Mouse (Mus musculus) ES-E14 (cell line): Measurements from ENCODE around the gene Gng10. TPM values are rescaled to one million over a fixed set of nuclear protein-coding genes. Genes with fewer than 3 reads are reported as not detected.

Source experiments
- DNase-seq: peaks from one replicate; pipeline ENCODE4 v3.0.0-alpha.2; 2013; ENCODE audit warnings: low read depth, low spot score
- H3K27ac ChIP-seq: 2 replicates; pipeline ENCODE4 v1.5.1; 2012; ENCODE audit warnings: low read depth, mild to moderate bottlenecking, low read length, moderate library complexity, mixed read lengths; ENCODE audit not compliant: poor library complexity, insufficient read depth, severe bottlenecking
- H3K36me3 ChIP-seq: 2 replicates; pipeline ENCODE4 v1.6.1; 2012; ENCODE audit warnings: mild to moderate bottlenecking, low read length, moderate library complexity, mixed read lengths; ENCODE audit not compliant: control insufficient read depth, poor library complexity, insufficient read depth, severe bottlenecking
- H3K4me1 ChIP-seq, 2 experiments: fragments of 150-350 bp in 1 of 2; sonication (generic) in 1 of 2; 2 replicates each; pipeline ENCODE4 v1.6.1; 2012; ENCODE audit warnings: low read length in 2 of 2, mild to moderate bottlenecking in 1 of 2, mixed read lengths in 1 of 2; ENCODE audit not compliant: control insufficient read depth in 2 of 2, insufficient read depth in 2 of 2, poor library complexity in 1 of 2
- H3K4me3 ChIP-seq, 2 experiments: fragments of 150-350 bp in 1 of 2; sonication (generic) in 1 of 2; 2 replicates each; pipeline ENCODE4 v1.5.1; 2012; ENCODE audit warnings: low read length in 2 of 2, low read depth in 1 of 2, mild to moderate bottlenecking in 1 of 2, mixed read lengths in 1 of 2; ENCODE audit not compliant: insufficient read depth in 1 of 2, poor library complexity in 1 of 2, severe bottlenecking in 1 of 2
- H3K9ac ChIP-seq: 2 replicates; pipeline ENCODE4 v1.6.1; 2012; ENCODE audit warnings: low read depth, mild to moderate bottlenecking, low read length, mixed read lengths; ENCODE audit not compliant: poor library complexity, insufficient read depth, severe bottlenecking
- H3K9me3 ChIP-seq: fragments of 150-350 bp; sonication (generic); 2 replicates; pipeline ENCODE4 v1.6.1; 2012; ENCODE audit warnings: low read depth, mild to moderate bottlenecking, low read length; ENCODE audit not compliant: control insufficient read depth, insufficient read depth
- CHD2 ChIP-seq: IDR thresholded peaks from 2 replicates; pipeline ENCODE4 v1.6.1; 2014; ENCODE audit warnings: mild to moderate bottlenecking, low read depth, low read length, inconsistent platforms
- HCFC1 ChIP-seq: IDR thresholded peaks from 2 replicates; pipeline ENCODE4 v1.6.1; 2012; ENCODE audit warnings: low read length, inconsistent platforms, borderline replicate concordance; ENCODE audit not compliant: insufficient read depth
- MAFK ChIP-seq: IDR thresholded peaks from 2 replicates; pipeline ENCODE4 v1.6.1; 2014; ENCODE audit warnings: mild to moderate bottlenecking, low read depth, low read length, inconsistent platforms; ENCODE audit not compliant: insufficient read depth
- ZC3H11A ChIP-seq: IDR thresholded peaks from 2 replicates; pipeline ENCODE4 v1.6.1; 2012; ENCODE audit warnings: low read depth, mild to moderate bottlenecking, inconsistent platforms, low read length, borderline replicate concordance
- ZNF384 ChIP-seq: IDR thresholded peaks from 2 replicates; pipeline ENCODE4 v1.6.1; 2012; ENCODE audit warnings: low read depth, low read length, inconsistent platforms
- in situ Hi-C, 2 experiments: fragments of 600-800 bp; cut with MboI; formaldehyde crosslinking; loops; one replicate each; pipeline ENCODE4 v1.15.1; 2025; ENCODE audit warnings: low sequenced_read_pairs in 2 of 2, inconsistent platforms in 1 of 2; ENCODE audit not compliant: unreplicated experiment in 2 of 2
- total RNA-seq: library from RNA; depleted of rRNA; stranded (reverse); fragments of 300-350 nt; gene quantifications from 2 replicates; pipeline ENCODE4 v1.2.3, GENCODE M21; 2012

Gng10 gene
- total RNA-seq, 1 experiment = 25.3 TPM

DNA sequence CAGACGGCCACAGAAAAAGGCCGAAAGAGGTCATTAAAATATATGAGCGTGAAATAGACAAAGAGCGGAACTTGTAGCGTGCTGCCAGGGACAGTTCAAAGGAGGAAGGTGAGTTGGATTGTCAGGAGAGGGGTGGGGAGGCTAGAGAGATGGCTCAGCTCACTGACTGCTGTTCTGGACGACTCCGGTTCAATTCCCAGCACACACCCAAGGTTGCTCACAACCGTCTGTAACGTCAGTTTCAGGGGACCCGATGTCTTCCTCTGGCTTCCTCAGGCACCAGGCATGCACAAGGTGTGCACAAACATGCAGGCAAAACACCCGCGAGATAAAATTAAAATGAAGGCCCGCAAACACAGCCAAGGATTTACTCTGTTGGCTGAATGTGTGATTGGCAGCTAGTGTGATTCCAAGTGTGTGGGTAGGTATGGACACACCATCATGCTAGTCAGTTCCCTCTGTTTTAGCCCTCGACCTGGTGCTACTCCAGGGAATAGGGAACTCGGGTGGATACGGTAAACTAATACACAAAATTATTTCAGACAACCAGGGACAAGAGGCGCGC, 980 bp downstream of the Gng10 start:
- Histone ChIP-seq H3K4me1 (peaks cover 3 to 5% of the 10 kb centered on the region in 2 experiments; a peak in 2 of 4 replicates), H3K36me3 (no peaks in the 10 kb centered on the region), H3K4me3 (peak overlapping the region; percentile 67 to 70), H3K9me3 (no peaks in the 10 kb centered on the region), H3K9ac (no peak overlapping the region), H3K27ac (no peak overlapping the region)
- in situ Hi-C loops = no loop called here
- no peak for DNase-seq
- TF ChIP-seq MAFK = no peak
- no peak for TF ChIP-seq ZNF384
- no peak for TF ChIP-seq HCFC1
- no peak for TF ChIP-seq ZC3H11A
- TF ChIP-seq CHD2 = no peak

DNA sequence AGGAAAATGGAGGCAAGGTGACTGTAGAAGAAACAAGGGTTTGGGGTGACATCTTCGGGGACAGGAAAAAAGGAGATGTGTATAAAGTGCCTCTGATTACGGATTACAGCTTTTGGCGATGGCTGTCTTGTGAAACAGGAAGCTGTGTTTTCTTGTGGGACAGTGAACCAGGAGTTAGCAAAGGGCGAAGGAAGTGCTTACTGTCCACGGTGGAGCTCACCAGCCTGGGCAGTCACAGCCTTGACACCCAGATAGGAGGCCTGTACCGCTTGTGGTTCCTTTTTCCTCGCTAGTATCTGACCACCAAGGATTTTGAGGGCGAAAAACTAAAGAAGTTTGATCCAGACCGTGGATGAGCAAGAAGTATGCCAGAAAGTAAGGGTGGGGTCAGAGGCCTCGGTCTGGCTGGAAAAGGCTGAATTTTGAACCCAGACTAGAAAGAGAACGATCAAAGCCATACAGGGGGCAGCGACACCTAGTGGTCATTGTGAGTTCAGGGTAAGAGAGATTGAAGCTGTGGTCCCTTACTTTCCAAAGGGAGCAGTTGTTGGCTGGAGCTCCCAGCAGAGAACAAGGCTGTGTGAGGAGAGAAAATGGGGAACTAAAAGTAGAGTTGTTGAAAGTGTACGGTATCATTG, 1.7 kb downstream of the Gng10 start:
- Histone ChIP-seq H3K9ac (no peak overlapping the region), H3K9me3 (no peaks in the 10 kb centered on the region), H3K27ac (no peak overlapping the region), H3K4me1 (peaks cover 3 to 5% of the 10 kb centered on the region in 2 experiments; a peak in 2 of 4 replicates), H3K4me3 (no peak overlapping the region), H3K36me3 (no peaks in the 10 kb centered on the region)
- TF ChIP-seq MAFK = no peak
- TF ChIP-seq ZNF384 = no peak
- TF ChIP-seq ZC3H11A = no peak
- no peak for TF ChIP-seq CHD2
- TF ChIP-seq HCFC1 = no peak
- in situ Hi-C loops = no loop called here
- peak; percentile 87 for DNase-seq

- Histone ChIP-seq H3K27ac (no peak overlapping the region), H3K9ac (no peak overlapping the region), H3K4me1 (peaks cover 3 to 5% of the 10 kb centered on the region in 2 experiments; a peak in 2 of 4 replicates), H3K9me3 (no peaks in the 10 kb centered on the region), H3K36me3 (no peaks in the 10 kb centered on the region), H3K4me3 (no peak overlapping the region)
- DNase-seq = no peak
- in situ Hi-C loops = no loop called here
- TF ChIP-seq MAFK (no peak), CHD2 (no peak), ZNF384 (no peak), ZC3H11A (no peak), HCFC1 (no peak)
These were observed 2.6 kb downstream of the Gng10 start for GRCm38 (mm10) chr4:59037525-59037924.

DNA sequence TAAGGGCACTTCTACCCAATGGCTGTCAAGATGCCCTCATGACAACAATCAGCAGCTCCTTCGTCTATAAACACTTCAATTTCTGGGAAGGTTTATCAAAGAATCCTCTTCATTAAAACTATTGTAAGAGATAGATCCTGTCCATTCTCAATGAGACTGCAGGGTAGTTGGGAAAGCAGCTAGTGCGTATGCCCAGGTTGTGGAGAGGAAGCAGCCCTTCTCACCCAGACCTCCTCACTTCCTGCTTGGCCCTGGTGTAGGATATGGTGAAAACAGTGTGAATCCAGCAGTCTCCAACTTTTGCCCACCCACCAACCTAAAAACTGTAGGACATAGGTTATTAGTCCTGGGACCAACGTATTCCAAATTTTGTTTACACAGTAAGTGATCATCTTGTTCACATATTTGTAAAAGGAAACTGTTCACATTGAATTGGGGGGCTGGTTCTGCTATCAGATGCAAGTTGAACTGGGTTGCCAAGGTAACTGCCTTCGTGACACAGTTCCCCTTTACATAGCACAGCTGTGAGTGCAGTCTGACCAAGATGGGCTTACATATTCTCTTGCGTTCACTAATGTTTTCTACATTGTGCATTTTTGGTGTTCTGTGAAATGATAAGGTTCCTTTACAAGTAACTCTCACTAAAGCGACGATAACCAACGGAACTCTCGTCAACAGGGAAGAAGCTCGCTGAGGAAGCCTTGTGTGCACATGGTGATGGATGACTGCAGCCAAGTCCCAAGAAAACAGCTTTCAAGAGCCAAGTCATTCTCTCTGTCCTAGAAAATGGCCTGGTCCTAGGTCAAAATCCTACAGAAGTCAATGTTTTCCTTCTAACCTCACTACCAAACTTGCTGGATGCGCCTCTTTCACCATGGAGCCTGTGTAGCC, 5.8 kb downstream of the Gng10 start:
- H3K4me3 ChIP-seq = no peak overlapping the region
- H3K4me1 ChIP-seq = peaks cover 0 to 2% of the 10 kb centered on the region in 2 experiments; a peak in 1 of 4 replicates
- DNase-seq = no peak
- no peaks in the 10 kb centered on the region for H3K9me3 ChIP-seq
- no peak for TF ChIP-seq CHD2
- no peak for TF ChIP-seq ZNF384
- TF ChIP-seq HCFC1 = no peak
- no peak overlapping the region for H3K9ac ChIP-seq
- H3K27ac ChIP-seq = no peak overlapping the region
- no peaks in the 10 kb centered on the region for H3K36me3 ChIP-seq
- in situ Hi-C loops = no loop called here
